Mouse (Mus musculus): ENCODE measurements around the gene Piwil4.
"Not testable (repeated sequence)": the region's sequence is repeated elsewhere in the genome, so short reads cannot be mapped to it uniquely, and the experiment has no call there.

Gene Piwil4

GRCm38 (mm10) chr9:14673109-14673508 lies 67.4 kb downstream of the Piwil4 start:
- DNase-seq (ENCODE audit: low read depth in 2 of 2, low spot score in 2 of 2), result no peak

DNA sequence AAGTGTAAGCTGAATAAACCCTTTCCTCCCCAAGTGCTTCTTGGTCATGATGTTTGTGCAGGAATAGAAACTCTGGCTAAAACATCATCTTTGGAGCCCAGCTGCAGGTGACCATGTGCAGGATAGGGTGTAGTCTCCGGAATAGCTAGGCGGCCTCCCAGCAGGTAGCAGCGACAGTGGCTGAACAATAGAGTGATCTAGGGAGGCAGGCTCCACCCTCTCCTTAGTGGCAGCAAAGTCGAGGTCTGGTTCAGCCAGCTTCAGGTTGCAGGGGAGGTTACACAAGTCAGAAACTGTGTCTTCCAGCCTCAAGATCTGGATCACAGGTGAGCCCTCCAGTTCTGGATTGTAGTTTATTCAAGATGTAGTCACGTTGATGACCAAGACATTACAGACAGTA lies 68.6 kb downstream of the Piwil4 start:
- not testable (repeated sequence) for DNase-seq (ENCODE audit: low read depth in 2 of 2, low spot score in 2 of 2)

DNA sequence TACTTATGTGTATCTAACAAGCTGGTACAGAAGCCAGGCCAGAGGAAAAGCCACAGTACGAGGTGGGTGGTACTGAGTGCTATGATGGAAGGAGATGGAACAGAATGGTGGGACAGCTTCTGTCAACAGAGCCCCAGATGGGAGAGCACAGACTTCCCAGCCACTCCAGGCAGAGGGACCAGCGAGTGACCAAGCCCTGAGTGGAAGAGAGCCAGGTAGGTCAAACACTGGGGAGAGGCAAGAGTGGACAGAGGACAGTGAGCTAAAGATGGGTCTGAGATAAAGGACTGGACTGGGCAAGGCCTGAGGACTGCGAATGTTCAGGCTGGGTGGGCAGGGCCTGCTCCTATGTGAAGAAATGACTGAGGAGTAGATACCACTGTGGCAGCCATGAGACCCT lies 72.2 kb downstream of the Piwil4 start:
- no peak for DNase-seq (ENCODE audit: low read depth in 2 of 2, low spot score in 2 of 2)

DNA sequence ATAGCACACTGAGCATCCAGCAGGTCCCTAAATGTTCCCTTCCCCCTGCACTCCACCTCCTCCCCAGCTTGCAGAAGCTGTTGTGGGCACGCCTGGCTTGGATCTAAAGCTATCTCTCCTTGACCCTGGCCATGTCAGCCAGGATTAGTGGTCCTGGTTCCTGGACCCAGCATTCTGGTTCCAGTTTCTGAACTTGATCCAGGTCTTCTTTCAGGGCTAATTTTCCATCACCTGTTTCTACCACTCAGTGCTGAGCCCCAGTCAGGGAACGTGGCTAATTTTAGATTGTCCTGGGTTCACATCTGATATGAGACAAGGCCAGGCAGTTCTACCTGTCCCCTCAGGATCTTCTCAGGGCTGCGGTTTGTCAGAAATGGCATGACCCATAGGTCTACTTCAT lies 74.5 kb downstream of the Piwil4 start:
- DNase-seq (ENCODE audit: low read depth in 2 of 2, low spot score in 2 of 2), result no peak

- DNase-seq (ENCODE audit: low read depth in 2 of 2, low spot score in 2 of 2), result no peak
Observed at GRCm38 (mm10) chr9:14663591-14663990, 76.9 kb downstream of the Piwil4 start.

GRCm38 (mm10) chr9:14662876-14663275 lies 77.7 kb downstream of the Piwil4 start:
- DNase-seq (ENCODE audit: low read depth in 2 of 2, low spot score in 2 of 2), result no peak

DNA sequence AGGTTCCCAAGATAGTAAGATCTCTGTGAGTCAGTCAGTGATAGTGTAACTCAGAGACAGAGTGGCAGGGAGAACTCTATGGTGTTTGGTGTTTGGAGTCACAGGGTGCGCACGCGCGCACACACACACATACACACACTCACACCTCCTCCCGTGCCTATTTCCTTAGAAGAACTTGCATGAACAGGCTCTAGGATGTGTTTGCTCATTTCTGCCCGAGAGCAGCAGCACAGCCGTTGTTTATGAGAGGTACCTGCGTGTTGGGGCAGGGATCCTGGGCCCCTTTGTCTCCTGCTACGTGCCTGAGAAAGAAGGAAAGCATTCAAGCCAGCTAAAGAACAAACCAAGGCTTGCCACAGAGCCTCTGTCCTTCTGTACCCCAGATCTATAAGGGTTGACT lies 78.4 kb downstream of the Piwil4 start:
- no peak for DNase-seq (ENCODE audit: low read depth in 2 of 2, low spot score in 2 of 2)

DNA sequence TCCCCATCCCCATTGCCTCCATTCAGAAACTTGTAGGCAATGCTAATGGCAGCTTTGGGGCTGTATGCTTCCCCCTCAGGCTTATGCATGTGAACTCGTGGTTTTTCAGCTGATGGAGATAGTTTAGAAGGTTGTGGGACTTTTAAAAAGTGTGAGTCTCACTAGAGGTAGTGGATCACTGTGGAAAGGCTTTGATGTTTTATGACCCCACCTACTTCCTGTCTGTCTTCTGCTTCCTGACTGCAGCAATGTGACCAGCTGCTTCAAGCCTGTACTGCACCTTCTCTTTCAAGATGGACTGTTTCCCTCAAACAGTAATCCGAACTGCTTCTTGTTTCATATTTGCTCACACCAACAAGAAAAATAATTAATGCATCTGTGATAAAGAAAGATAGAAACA lies 82.6 kb downstream of the Piwil4 start:
- no peak for DNase-seq (ENCODE audit: low read depth in 2 of 2, low spot score in 2 of 2)

DNA sequence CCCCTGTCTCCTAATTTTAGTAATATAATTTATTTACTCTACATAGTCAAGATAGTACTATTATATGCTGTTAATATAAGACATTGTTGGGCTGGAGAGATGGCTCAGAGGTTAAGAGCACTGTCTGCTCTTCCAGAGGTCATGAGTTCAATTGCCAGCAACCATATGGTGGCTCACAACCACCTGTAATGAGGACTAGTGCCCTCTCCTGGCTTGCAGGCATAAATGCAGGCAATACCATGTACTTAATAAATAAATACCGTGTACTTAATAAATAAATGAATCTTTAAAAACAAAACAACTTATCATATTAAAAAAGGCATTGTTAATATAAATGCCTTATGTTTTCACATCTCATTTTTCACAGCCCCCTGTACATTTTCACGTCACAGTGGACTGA lies 86.5 kb downstream of the Piwil4 start:
- DNase-seq (ENCODE audit: low read depth in 2 of 2, low spot score in 2 of 2), result no peak

DNA sequence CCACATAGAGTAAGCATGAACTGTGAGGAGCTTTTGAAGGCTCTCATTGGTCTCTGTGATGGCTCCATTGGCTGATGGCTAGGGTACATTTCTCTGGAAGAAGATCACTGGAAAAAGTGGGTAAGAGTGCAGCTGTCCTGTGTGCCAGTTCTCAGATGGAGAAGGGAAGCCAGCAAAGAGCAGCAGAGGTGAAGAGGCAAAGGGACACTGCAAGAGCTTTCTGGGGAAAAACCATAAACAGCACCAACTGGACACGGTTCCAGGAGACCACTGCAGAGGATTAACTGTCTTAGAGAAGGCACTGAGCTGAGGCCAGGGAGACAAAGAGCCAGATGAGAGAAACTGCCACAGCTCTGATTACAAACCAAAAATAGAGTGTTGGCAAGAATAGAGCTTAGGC lies 87.8 kb downstream of the Piwil4 start:
- no peak for DNase-seq (ENCODE audit: low read depth in 2 of 2, low spot score in 2 of 2)

GRCm38 (mm10) chr9:14647849-14648248 lies 92.7 kb downstream of the Piwil4 start:
- DNase-seq (ENCODE audit: low read depth in 2 of 2, low spot score in 2 of 2), result no peak

DNA sequence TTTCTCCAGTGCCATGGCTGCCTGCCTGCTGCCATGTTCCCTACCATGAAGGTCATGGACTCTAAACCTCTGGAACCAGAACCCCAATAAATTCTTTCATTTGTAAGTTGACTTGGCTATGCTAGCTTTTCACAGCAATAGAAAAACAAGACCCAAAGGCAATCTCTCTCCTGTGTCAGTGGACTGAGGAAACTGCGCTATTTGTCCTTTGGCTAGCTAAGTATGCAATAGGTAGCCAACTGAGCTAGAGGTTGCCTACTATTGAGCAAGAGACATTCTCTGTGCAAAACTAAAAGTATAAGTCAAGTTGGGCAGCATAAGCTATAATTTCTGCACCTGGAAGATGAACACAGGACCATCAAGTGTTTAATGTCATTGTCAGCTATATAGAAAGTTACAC lies 93.9 kb downstream of the Piwil4 start:
- DNase-seq (ENCODE audit: low read depth in 2 of 2, low spot score in 2 of 2), result no peak

All from CD8-positive naive resting alpha-beta T cell, adult 2 months (primary cell).